In the genomic region with DNA sequence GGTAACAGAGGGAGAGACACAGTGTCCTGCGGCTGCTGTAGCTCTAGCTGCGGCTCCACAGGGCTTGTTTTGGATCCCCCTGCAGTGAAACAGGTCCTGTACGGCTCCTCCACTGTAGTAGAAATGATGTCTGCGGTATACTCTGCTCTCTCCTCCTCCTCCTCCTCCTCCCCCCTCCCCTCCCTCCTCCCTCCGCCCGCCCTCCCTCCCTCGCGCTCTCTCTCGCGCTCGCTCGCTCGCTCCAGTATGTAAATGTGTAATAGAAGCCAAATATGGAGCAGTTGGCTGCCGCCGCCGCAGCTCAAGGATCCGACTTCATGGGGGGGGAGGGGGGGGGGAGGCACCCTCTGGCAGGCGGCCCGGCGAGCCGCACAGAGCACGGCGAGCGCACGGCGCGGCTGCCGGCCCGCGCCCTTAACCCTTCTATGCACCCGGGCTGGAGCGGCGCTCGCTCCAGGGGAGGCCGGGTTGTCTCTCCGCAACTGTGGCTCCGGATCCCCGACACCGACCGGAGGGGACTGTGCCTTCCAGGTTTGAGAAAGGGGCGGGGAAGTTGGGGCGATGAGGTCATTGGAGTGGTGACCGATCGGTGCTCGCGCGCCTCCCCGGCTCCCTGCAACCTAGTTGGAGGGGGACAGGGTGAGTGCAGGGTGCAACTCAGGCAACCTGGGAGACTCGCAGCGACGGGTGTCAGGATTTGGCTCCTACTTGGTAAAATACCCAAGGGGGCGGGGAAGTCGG, we compare ENCODE assay signal across 8 mouse cellular contexts. TPM values are rescaled to one million over a fixed set of nuclear protein-coding genes. Genes with fewer than 3 reads are reported as not detected.
DNase-seq lines count a peak whose midpoint lies in the region; ATAC-seq lines count a peak whose summit lies in the region.

A gene (minus strand): TSS at position 156 of the 741 bp plus-strand sequence.

- peak within 1 kb of the TSS; percentile 95 for H3K4me2 ChIP-seq in hindbrain, embryonic 15.5 days

- peaks cover 44% of the 10 kb centered on the region for H3K4me1 ChIP-seq in hindbrain, embryonic 15.5 days (replicated peaks)

- H3K9ac ChIP-seq in hindbrain, embryonic 15.5 days = peak within 1 kb of the TSS; percentile 94

- intact Hi-C loops in left cerebral cortex, postnatal 14 days (cut with DNase I) = loop anchor here (5.0 to 10.0 kb wide), 6 partner anchors 77 to 390 kb away; no protein-coding TSS in a partner anchor

- H3K9me3 ChIP-seq in hindbrain, embryonic 15.5 days = no peaks in the 10 kb centered on the region

- peak; percentile 78 for DNase-seq in ZHBTc4 (ENCODE audit: low read depth, low spot score)
- peak; percentile 76 to 78 for DNase-seq in cerebellum, postnatal 36 days
- peak; percentile 83 for DNase-seq in gastrocnemius, adult 18-20 months (ENCODE audit: low spot score)
- DNase-seq in left cerebral cortex, postnatal 14 days (ENCODE audit: low spot score in 2 of 2) = peak; percentile 72 to 75
- peak; percentile 62 for DNase-seq in right cerebral cortex, postnatal 25 days
- DNase-seq in urinary bladder, postnatal 36 days (ENCODE audit: low spot score in 2 of 2) = peak; percentile 73 to 79

- H3K27ac ChIP-seq in hindbrain, embryonic 15.5 days (replicated peaks) = peak within 1 kb of the TSS; percentile 95

- H3K27me3 ChIP-seq in hindbrain, embryonic 15.5 days = no peaks in the 10 kb centered on the region

- no peaks in the 10 kb centered on the region for H3K36me3 ChIP-seq in hindbrain, embryonic 15.5 days

- peak within 1 kb of the TSS; percentile 85 for H3K4me3 ChIP-seq in hindbrain, embryonic 15.5 days

- under 1% methylated on average over 38 of the region's 53 CpGs for WGBS in hindbrain, embryonic 15.5 days

- peak; percentile 83 for ATAC-seq in hindbrain, embryonic 15.5 days (ENCODE audit: low FRiP score, low read depth)
- ATAC-seq in megakaryocyte-erythroid progenitor cell, adult 5-6 weeks (replicated peaks; ENCODE audit: low FRiP score, low TSS enrichment, poor library complexity, severe bottlenecking) = peak; percentile 57

RNA-seq across cellular contexts. Expression of the gene that starts here (rescaled TPM):
- total RNA-seq in gastrocnemius, adult 18-20 months (2021) = 10 to 100 TPM; 38.7 to 51.0 TPM
- polyA plus RNA-seq in hindbrain, embryonic 15.5 days (2015; fragmentation: Nextera tagmentation; extraction: Ambion mirVana) = 7.8 and 8.1 TPM in 2 replicates
- 100 to 1,000 TPM; 145 to 169 TPM for total RNA-seq in left cerebral cortex, postnatal 14 days (2021)
- total RNA-seq in megakaryocyte-erythroid progenitor cell, adult 5-6 weeks (2014; fragmentation: Nextera tagmentation) = 6.3 and 28.0 TPM in 2 replicates
- total RNA-seq in megakaryocyte-erythroid progenitor cell, adult 5-6 weeks (2017) = 5.0 and 23.3 TPM in 2 replicates

Comparison
In these comparisons a context has a peak if more than half of its experiments do, and no peak if none do; other contexts are left out.
1. Peak in every context shown above with its lines: DNase-seq, ATAC-seq, H3K4me3 ChIP-seq and H3K27ac ChIP-seq.